Mouse (Mus musculus) midbrain, embryonic 10.5 days (tissue): Measurements from ENCODE around the gene Tmem176b. TPM values are rescaled to one million over a fixed set of nuclear protein-coding genes. Genes with fewer than 3 reads are reported as not detected.
A peak's percentile ranks its signal among the peaks of the same experiment; 100 is the strongest.
"Not testable (repeated sequence)": the region's sequence is repeated elsewhere in the genome, so short reads cannot be mapped to it uniquely, and the experiment has no call there.

Source experiments
- DNase-seq: peaks from one replicate; pipeline ENCODE4 v3.0.0-alpha.2; 2017; ENCODE audit warnings: low spot score
- H3K27ac ChIP-seq: fragments of 300-500 bp; sonication (generic); replicated peaks from 2 replicates; pipeline ENCODE4 v1.5.1; 2016; ENCODE audit warnings: mild to moderate bottlenecking
- H3K27me3 ChIP-seq: fragments of 300-500 bp; sonication (generic); 2 replicates; pipeline ENCODE4 v1.6.1; 2016; ENCODE audit warnings: low read depth, mild to moderate bottlenecking; ENCODE audit not compliant: poor library complexity, severe bottlenecking
- H3K36me3 ChIP-seq: fragments of 300-500 bp; sonication (generic); 2 replicates; pipeline ENCODE4 v1.6.1; 2016; ENCODE audit warnings: mild to moderate bottlenecking, moderate library complexity
- H3K4me1 ChIP-seq: fragments of 300-500 bp; sonication (generic); 2 replicates; pipeline ENCODE4 v1.6.1; 2016
- H3K4me3 ChIP-seq: fragments of 300-500 bp; sonication (generic); 2 replicates; pipeline ENCODE4 v1.5.1; 2016; ENCODE audit warnings: mild to moderate bottlenecking, moderate library complexity
- H3K9me3 ChIP-seq: fragments of 300-500 bp; sonication (generic); replicated peaks from 2 replicates; pipeline ENCODE4 v1.6.1; 2016; ENCODE audit warnings: mild to moderate bottlenecking
- WGBS: fragments of 180-500 bp; shearing (Covaris S2); methylation state at CpG from one replicate; pipeline ENCODE4 v1.1.7; 2016; 5-methylcytosine and 5-hydroxymethylcytosine counted together
- polyA plus RNA-seq: library from polyadenylated mRNA; unstranded; fragments of >200 nt; fragmentation: Nextera tagmentation; extraction: Ambion mirVana; gene quantifications from 2 replicates; pipeline ENCODE4 v1.2.1, GENCODE M21; 2016

Tmem176b gene
- polyA plus RNA-seq: 24.0 and 46.1 TPM in 2 replicates

- H3K4me3 ChIP-seq: peak within 1 kb of the TSS; percentile 45
- no peaks in the 10 kb centered on the region for H3K27me3 ChIP-seq
- WGBS: 32% methylated on average over 6 of the region's 6 CpGs
- DNase-seq: peak; percentile 68
- H3K4me1 ChIP-seq: peaks cover 25% of the 10 kb centered on the region
- H3K36me3 ChIP-seq: no peaks in the 10 kb centered on the region
- H3K9me3 ChIP-seq: no peaks in the 10 kb centered on the region
- peak within 1 kb of the TSS; percentile 81 for H3K27ac ChIP-seq
Observed at GRCm38 (mm10) chr6:48840973-48841625, at the start of gene Tmem176b. TSS of gene Tmem176b (minus strand) at chr6:48841496.

GRCm38 (mm10) chr6:48876510-48877135 lies 35.3 kb upstream of the Tmem176b start:
- 72% methylated on average over 5 of the region's 5 CpGs for WGBS

DNA sequence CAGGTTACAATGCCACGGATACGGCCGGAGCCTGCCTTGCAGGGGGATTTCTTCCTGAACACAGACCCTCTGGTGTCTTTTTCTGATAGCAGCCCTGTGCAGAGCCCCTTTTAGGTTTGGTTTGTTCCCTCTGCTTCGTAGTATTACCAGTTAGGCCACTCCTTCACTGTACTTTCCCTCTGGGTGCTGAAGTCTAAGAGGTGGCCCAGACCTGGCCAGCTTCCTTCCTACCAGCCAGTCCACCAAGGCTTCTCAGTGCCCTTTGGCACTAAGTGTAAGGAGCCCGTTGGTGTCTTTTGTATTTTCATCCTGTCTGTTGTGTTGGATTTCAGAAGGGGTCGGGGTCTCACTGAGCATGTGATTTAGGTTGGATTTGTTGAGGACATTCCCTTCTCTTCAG lies 34.2 kb upstream of the Tmem176b start:
- Histone ChIP-seq H3K27me3 (no peaks in the 10 kb centered on the region), H3K27ac (no peak overlapping the region), H3K36me3 (no peaks in the 10 kb centered on the region), H3K9me3 (no peaks in the 10 kb centered on the region), H3K4me3 (no peak overlapping the region), H3K4me1 (no peaks in the 10 kb centered on the region; the same call in 1 of the 2 replicates)
- 75% methylated on average over 6 of the region's 6 CpGs for WGBS
- no peak for DNase-seq

More at GRCm38 (mm10) chr6:48876510-48877135, 35.3 kb upstream of the Tmem176b start:
- DNase-seq: no peak
- H3K27ac ChIP-seq: no peak overlapping the region
- H3K36me3 ChIP-seq: no peaks in the 10 kb centered on the region
- H3K4me1 ChIP-seq: no peaks in the 10 kb centered on the region; the same call in 1 of the 2 replicates
- H3K27me3 ChIP-seq: no peaks in the 10 kb centered on the region
- no peak overlapping the region for H3K4me3 ChIP-seq
- H3K9me3 ChIP-seq: no peaks in the 10 kb centered on the region

DNA sequence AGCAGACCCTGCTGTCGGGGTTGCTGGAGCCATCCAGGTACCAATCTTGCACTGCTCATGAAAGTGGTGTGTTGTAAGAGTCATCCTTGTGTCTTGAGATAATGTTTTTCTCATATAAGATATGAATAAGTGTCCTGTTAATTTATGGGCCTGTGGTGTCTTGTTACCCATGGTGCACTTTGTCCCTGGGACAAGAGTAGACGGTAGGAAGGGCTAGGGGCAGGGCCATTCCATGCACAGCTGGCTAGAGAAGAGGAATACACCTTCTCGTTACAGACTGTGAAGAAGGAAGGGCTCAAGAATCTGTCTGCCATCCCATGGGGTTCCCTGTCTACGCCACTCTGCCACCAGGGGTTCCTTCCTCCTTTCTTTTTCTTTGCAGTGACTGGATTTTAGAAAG lies 33.3 kb upstream of the Tmem176b start:
- no peak overlapping the region for H3K4me3 ChIP-seq
- H3K4me1 ChIP-seq: no peaks in the 10 kb centered on the region; the same call in 1 of the 2 replicates
- no peaks in the 10 kb centered on the region for H3K27me3 ChIP-seq
- WGBS: 86% methylated on average over 4 of the region's 4 CpGs
- peak; percentile 5 for DNase-seq
- H3K27ac ChIP-seq: no peak overlapping the region
- no peaks in the 10 kb centered on the region for H3K9me3 ChIP-seq
- H3K36me3 ChIP-seq: no peaks in the 10 kb centered on the region

DNA sequence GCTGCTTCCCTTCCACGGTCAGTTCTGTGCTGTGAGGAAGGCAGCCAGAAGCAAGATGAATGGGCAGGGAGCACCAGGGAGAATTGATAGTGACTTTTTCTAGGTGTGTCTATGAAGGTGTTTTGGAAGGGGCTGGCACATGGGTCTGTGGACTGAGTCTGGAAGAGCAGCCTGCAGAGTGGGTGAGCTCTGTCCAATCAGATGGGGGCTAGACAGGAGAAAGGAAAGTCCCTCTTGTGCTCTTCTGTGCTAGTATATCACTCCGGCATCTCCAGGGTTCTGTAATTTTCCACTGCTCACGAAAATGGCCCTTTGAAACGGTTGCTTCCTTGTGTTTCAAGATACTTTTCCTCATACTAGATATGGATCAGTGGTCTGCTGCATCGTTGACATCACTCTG lies 31.3 kb upstream of the Tmem176b start, which contains the start of gene Aoc1:
Gene Aoc1, plus strand, starts transcription at position 301 of the 400 bp plus-strand sequence.
- H3K36me3 ChIP-seq: no peaks in the 10 kb centered on the region
- H3K9me3 ChIP-seq: no peaks in the 10 kb centered on the region
- H3K4me3 ChIP-seq: no peak within 1 kb of the TSS
- H3K4me1 ChIP-seq: peaks cover 6% of the 10 kb centered on the region
- DNase-seq: no peak
- no peaks in the 10 kb centered on the region; the same call in 1 of the 2 replicates for H3K27me3 ChIP-seq
- 84% methylated on average over 5 of the region's 5 CpGs for WGBS
- no peak within 1 kb of the TSS for H3K27ac ChIP-seq

DNA sequence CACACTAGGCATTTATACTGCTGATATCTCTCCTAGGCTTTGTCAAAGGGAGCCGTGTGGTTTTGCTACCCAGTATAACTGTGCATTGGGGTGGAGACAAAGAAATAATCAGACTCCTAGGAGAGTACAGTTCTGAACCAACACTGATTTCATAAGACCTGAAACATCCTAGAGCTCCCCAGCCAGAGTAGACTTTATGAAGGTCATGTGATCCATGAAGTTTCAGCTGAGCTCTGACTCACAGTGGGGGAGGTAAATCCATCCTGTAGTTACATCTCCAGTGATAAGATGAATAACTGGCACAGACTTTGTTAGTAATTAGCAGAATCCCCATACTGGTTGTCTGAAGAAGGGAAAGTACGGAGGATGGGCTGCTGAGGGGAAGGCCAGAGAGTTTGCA lies 28.5 kb upstream of the Tmem176b start:
- Histone ChIP-seq H3K4me3 (no peak overlapping the region), H3K4me1 (peaks cover 31% of the 10 kb centered on the region), H3K9me3 (no peaks in the 10 kb centered on the region), H3K27ac (no peak overlapping the region), H3K27me3 (peaks cover 6% of the 10 kb centered on the region; the same call in 1 of the 2 replicates), H3K36me3 (no peaks in the 10 kb centered on the region)
- 90% methylated on average over 2 of the region's 2 CpGs for WGBS
- DNase-seq: no peak

DNA sequence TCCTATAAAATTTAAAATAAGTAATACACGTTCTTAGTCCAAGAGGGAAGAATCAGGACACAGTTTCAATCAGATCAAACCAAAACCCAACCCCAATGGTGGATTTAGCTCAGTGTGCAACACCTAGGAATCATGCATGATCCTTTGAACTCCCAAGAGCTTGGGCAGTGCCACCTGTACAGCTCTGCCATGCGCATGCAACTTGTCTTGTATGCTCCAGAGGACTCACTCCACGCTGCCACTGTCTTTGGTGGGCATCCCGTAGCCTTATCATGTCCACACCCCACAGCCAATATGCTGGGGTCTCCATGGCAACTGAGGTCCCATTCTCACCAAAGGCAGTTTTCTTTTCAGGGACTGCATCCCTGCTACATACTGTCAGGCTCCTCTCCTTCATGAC lies 25.9 kb upstream of the Tmem176b start:
- Histone ChIP-seq H3K4me1 (peaks cover 39% of the 10 kb centered on the region), H3K27ac (peak overlapping the region; percentile 69), H3K36me3 (no peaks in the 10 kb centered on the region), H3K27me3 (peaks cover 9% of the 10 kb centered on the region; the same call in 1 of the 2 replicates), H3K4me3 (0 out of 2 replicates have a peak overlapping the region, but pooled peaks have one; percentile 4), H3K9me3 (no peaks in the 10 kb centered on the region)
- DNase-seq: peak; percentile 25
- WGBS: 44% methylated on average over 4 of the region's 4 CpGs

GRCm38 (mm10) chr6:48866355-48866950 lies 25.2 kb upstream of the Tmem176b start:
- 3% methylated on average over 1 of the region's 1 CpGs for WGBS
- H3K4me3 ChIP-seq, H3K9me3 ChIP-seq, H3K36me3 ChIP-seq, H3K27me3 ChIP-seq: not testable (repeated sequence)
- DNase-seq: peak; percentile 50
- peaks cover 39% of the 10 kb centered on the region for H3K4me1 ChIP-seq
- peak overlapping the region; percentile 68; the same call in 1 of the 2 replicates for H3K27ac ChIP-seq

- no peaks in the 10 kb centered on the region for H3K36me3 ChIP-seq
- no peaks in the 10 kb centered on the region for H3K9me3 ChIP-seq
- DNase-seq: no peak
- WGBS: 77% methylated on average over 1 of the region's 1 CpGs
- H3K27ac ChIP-seq: no peak overlapping the region; the same call in 1 of the 2 replicates
- H3K4me1 ChIP-seq: peaks cover 43% of the 10 kb centered on the region
- peaks cover 9% of the 10 kb centered on the region; the same call in 1 of the 2 replicates for H3K27me3 ChIP-seq
- H3K4me3 ChIP-seq: no peak overlapping the region
Observed at GRCm38 (mm10) chr6:48865152-48865745, 24.0 kb upstream of the Tmem176b start.

- WGBS: 70% methylated on average over 3 of the region's 3 CpGs
- H3K9me3 ChIP-seq: no peaks in the 10 kb centered on the region
- H3K36me3 ChIP-seq: no peaks in the 10 kb centered on the region
- H3K4me3 ChIP-seq: no peak overlapping the region
- H3K27me3 ChIP-seq: peaks cover 9% of the 10 kb centered on the region; the same call in 1 of the 2 replicates
- H3K27ac ChIP-seq: no peak overlapping the region; the same call in 1 of the 2 replicates
- H3K4me1 ChIP-seq: peaks cover 46% of the 10 kb centered on the region
- no peak for DNase-seq
Observed at GRCm38 (mm10) chr6:48864723-48865122, 23.4 kb upstream of the Tmem176b start.

- DNase-seq: no peak
- H3K27ac ChIP-seq: no peak overlapping the region
- WGBS: 70% methylated on average over 3 of the region's 3 CpGs
- H3K36me3 ChIP-seq: no peaks in the 10 kb centered on the region
- H3K27me3 ChIP-seq: peaks cover 9% of the 10 kb centered on the region; the same call in 1 of the 2 replicates
- peaks cover 46% of the 10 kb centered on the region for H3K4me1 ChIP-seq
- no peaks in the 10 kb centered on the region for H3K9me3 ChIP-seq
- no peak overlapping the region for H3K4me3 ChIP-seq
Observed at GRCm38 (mm10) chr6:48864181-48864580, 22.9 kb upstream of the Tmem176b start.

- Histone ChIP-seq H3K4me3 (no peak overlapping the region), H3K9me3 (no peaks in the 10 kb centered on the region), H3K27me3 (peaks cover 9% of the 10 kb centered on the region; the same call in 1 of the 2 replicates), H3K4me1 (peaks cover 46% of the 10 kb centered on the region), H3K36me3 (no peaks in the 10 kb centered on the region), H3K27ac (no peak overlapping the region)
- DNase-seq: no peak
- 87% methylated on average over 7 of the region's 7 CpGs for WGBS
Observed at GRCm38 (mm10) chr6:48863488-48863887, 22.2 kb upstream of the Tmem176b start.
